Mouse (Mus musculus): ENCODE measurements around the gene Olfr478. TPM values are rescaled to one million over a fixed set of nuclear protein-coding genes. Genes with fewer than 3 reads are reported as not detected.

The Olfr478 gene
- not detected in 4 replicates for total RNA-seq (2023; ENCODE audit: inconsistent age)

GRCm38 (mm10) chr7:108033889-108034288 is at the start of gene Olfr478:
TSS of gene Olfr478 (minus strand) at chr7:108033989.

DNA sequence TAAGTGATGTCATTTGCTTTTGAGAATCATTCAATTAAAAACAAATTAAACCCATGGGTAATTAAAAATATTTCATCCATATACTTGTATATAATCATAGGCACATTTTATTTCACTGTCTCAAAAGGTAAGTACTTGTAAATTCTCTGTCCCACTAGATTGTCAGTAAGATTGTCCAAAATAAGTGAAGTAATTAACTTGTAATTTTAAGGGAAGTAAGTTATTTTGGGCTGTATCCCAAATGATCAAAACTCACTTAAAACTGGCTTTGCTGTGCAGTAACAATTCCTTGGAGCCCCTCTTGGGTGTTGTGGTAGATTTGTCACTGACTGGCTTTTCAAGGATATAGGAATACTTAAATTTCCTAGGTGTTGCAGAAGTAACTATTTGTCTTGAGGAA is 45.8 kb upstream of the Olfr478 start, which contains the start of gene Olfr481:
TSS of gene Olfr481 (plus strand) at position 301 of the 400 bp plus-strand sequence.

DNA sequence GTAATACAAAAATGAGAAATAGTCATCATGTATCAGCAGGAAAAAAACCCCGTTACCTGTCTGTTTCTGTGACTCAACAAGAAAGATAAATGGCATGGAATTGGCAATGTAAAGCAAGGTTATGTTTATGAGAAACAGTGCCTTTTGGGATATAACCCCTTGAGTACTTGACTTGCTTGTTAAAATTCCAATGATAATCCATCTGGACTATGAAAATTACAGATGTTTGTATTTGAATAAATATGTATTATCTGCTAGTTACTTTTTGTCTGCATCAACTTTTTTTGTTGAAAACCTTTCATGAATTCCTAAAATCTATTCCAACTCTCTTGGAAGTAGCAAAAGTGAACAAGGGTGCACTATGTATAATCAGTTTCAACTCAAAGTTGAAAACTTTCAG is 33.5 kb upstream of the Olfr478 start, which contains the start of gene Olfr480:
TSS of gene Olfr480 (minus strand) at position 101 of the 400 bp plus-strand sequence.

DNA sequence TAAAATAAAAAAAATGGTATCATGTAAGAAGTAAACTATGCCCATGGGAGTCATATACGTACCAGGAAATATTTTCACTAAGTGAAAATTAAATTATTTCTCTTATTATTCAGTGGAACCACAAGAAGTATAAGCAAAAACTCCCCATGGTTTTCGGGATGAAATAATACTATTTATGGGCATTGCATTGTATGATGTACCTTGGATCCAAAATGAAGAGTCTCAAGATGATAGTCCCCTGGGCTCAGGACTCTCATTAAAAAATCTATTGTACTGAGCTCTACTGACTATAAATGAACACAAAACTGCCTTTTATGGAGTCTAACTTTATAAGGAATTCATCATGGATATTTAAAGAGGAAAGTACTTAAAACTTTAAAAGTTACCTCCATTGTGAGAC is 16.6 kb upstream of the Olfr478 start, which contains the start of gene Olfr479:
TSS of gene Olfr479 (plus strand) at position 301 of the 400 bp plus-strand sequence.

DNA sequence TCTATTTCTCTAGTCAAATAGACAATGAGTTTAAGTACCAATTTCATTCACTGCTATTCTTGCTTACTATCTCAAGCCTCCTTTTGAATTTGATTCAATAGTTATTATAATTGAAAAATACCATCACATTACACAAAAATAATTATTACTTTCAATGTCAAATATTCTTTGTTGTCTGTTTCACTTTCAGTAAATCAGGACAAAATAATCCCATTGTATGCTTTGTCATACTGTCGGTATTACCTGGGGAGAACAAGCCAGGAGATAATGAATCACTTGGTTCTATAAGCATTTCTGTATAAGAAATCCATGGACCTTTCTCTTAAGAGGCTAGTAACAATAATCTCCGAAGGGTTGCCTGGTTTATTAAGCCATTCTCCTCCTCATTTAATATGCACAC is 47.4 kb downstream of the Olfr478 start, which contains the start of gene Olfr477:
TSS of gene Olfr477 (plus strand) at position 301 of the 400 bp plus-strand sequence.

Other genes starting within 250 kb of the Olfr478 start
- not detected in 4 replicates for gene Ovch2, start 232.8 kb downstream of the Olfr478 start, total RNA-seq (2023; ENCODE audit: inconsistent age)
- not detected in 4 replicates for gene Olfr467, start 221.7 kb downstream of the Olfr478 start, total RNA-seq (2023; ENCODE audit: inconsistent age)
- not detected in 4 replicates for gene Olfr469, start 208.4 kb downstream of the Olfr478 start, total RNA-seq (2023; ENCODE audit: inconsistent age)
- gene Olfr470, start 186.5 kb downstream of the Olfr478 start, total RNA-seq (2023; ENCODE audit: inconsistent age), result not detected in 4 replicates
- 0.09 to 0.24 TPM (median 0.14 TPM) in 4 replicates for gene Olfr472, start 136.1 kb downstream of the Olfr478 start, total RNA-seq (2023; ENCODE audit: inconsistent age)
- not detected in 4 replicates for gene Olfr473, start 103.5 kb downstream of the Olfr478 start, total RNA-seq (2023; ENCODE audit: inconsistent age)
- not detected in 4 replicates for gene Olfr474, start 79.3 kb downstream of the Olfr478 start, total RNA-seq (2023; ENCODE audit: inconsistent age)
- gene Olfr476, start 69.2 kb downstream of the Olfr478 start, total RNA-seq (2023; ENCODE audit: inconsistent age), result not detected in 4 replicates
- gene Olfr477, start 47.3 kb downstream of the Olfr478 start, total RNA-seq (2023; ENCODE audit: inconsistent age), result not detected in 4 replicates
- not detected in 4 replicates for gene Olfr479, start 16.7 kb upstream of the Olfr478 start, total RNA-seq (2023; ENCODE audit: inconsistent age)
- gene Olfr480, start 33.4 kb upstream of the Olfr478 start, total RNA-seq (2023; ENCODE audit: inconsistent age), result not detected in 4 replicates
- not detected in 4 replicates for gene Olfr481, start 45.9 kb upstream of the Olfr478 start, total RNA-seq (2023; ENCODE audit: inconsistent age)
- gene Olfr482, start 63.6 kb upstream of the Olfr478 start, total RNA-seq (2023; ENCODE audit: inconsistent age), result 0.87 to 1.7 TPM (median 1.3 TPM) in 4 replicates
- not detected in 4 replicates for gene Olfr483, start 66.9 kb upstream of the Olfr478 start, total RNA-seq (2023; ENCODE audit: inconsistent age)
- gene Olfr484, start 93.5 kb upstream of the Olfr478 start, total RNA-seq (2023; ENCODE audit: inconsistent age), result not detected in 4 replicates
- gene Olfr485, start 125.9 kb upstream of the Olfr478 start, total RNA-seq (2023; ENCODE audit: inconsistent age), result not detected in 4 replicates
- not detected in 4 replicates for gene Olfr486, start 138.8 kb upstream of the Olfr478 start, total RNA-seq (2023; ENCODE audit: inconsistent age)
- gene Olfr487, start 180.6 kb upstream of the Olfr478 start, total RNA-seq (2023; ENCODE audit: inconsistent age), result not detected in 4 replicates
- not detected in 4 replicates for gene Olfr488, start 224.4 kb upstream of the Olfr478 start, total RNA-seq (2023; ENCODE audit: inconsistent age)

Measured in B cell, adult (primary cell).